Mouse (Mus musculus): ENCODE results near the gene Foxb1. TPM values are rescaled to one million over a fixed set of nuclear protein-coding genes. Genes with fewer than 3 reads are reported as not detected.

The Foxb1 gene
- polyA plus RNA-seq, 1 experiment: not detected

GRCm38 (mm10) chr9:69758506-69758905 lies 2.2 kb downstream of the Foxb1 start:
- H3K4me2 ChIP-seq (ENCODE audit: low read depth): no peak overlapping the region
- no peak overlapping the region for H3K4me3 ChIP-seq
- H3ac ChIP-seq (ENCODE audit: control insufficient read depth, insufficient read length): no peak overlapping the region
- no peaks in the 10 kb centered on the region for H3K79me2 ChIP-seq (ENCODE audit: control insufficient read depth, insufficient read depth)
- peaks cover 56% of the 10 kb centered on the region for H3K27me3 ChIP-seq (ENCODE audit: control insufficient read depth, insufficient read depth, insufficient read length)
- no peaks in the 10 kb centered on the region for H3K36me3 ChIP-seq (ENCODE audit: control insufficient read depth, insufficient read depth)
- TF ChIP-seq TCF3 (IDR thresholded peaks at IDR 0.05; ENCODE audit: insufficient read length, low read depth) (no peak), CEBPB (IDR thresholded peaks at IDR 0.05; ENCODE audit: insufficient read depth, poor library complexity, severe bottlenecking) (no peak), MYOG (IDR thresholded peaks at IDR 0.05; ENCODE audit: control insufficient read depth in 1 of 3, insufficient read depth in 1 of 3, insufficient read length in 2 of 3, low read depth in 2 of 3) (no peak), E2F4 (IDR thresholded peaks at IDR 0.05; ENCODE audit: insufficient read depth) (no peak), MYOD1 (IDR thresholded peaks at IDR 0.05; ENCODE audit: control insufficient read depth in 1 of 3, insufficient read length in 2 of 3, low read depth in 2 of 3) (no peak), REST (IDR thresholded peaks at IDR 0.05; ENCODE audit: insufficient read depth, insufficient read length) (no peak), SRF (IDR thresholded peaks at IDR 0.05; ENCODE audit: control insufficient read depth, insufficient read length, low read depth) (no peak), USF1 (IDR thresholded peaks at IDR 0.05; ENCODE audit: low read depth) (no peak), POLR2A (IDR thresholded peaks at IDR 0.05; ENCODE audit: insufficient read length, low read depth) (no peak), MAX (IDR thresholded peaks at IDR 0.05; ENCODE audit: low read depth) (no peak), POLR2AphosphoS2 (IDR thresholded peaks at IDR 0.05; ENCODE audit: insufficient read length, low read depth) (no peak), TCF12 (IDR thresholded peaks at IDR 0.05; ENCODE audit: insufficient read depth, poor library complexity, severe bottlenecking) (no peak)

GRCm38 (mm10) chr9:69757254-69757653 lies 3.5 kb downstream of the Foxb1 start:
- Histone ChIP-seq H3K4me3 (no peak overlapping the region), H3ac (ENCODE audit: control insufficient read depth, insufficient read length) (no peak overlapping the region), H3K36me3 (ENCODE audit: control insufficient read depth, insufficient read depth) (no peaks in the 10 kb centered on the region), H3K4me2 (ENCODE audit: low read depth) (no peak overlapping the region), H3K27me3 (ENCODE audit: control insufficient read depth, insufficient read depth, insufficient read length) (peaks cover 47% of the 10 kb centered on the region), H3K79me2 (ENCODE audit: control insufficient read depth, insufficient read depth) (no peaks in the 10 kb centered on the region)
- no peak for TF ChIP-seq REST (IDR thresholded peaks at IDR 0.05; ENCODE audit: insufficient read depth, insufficient read length)
- TF ChIP-seq MYOD1 (IDR thresholded peaks at IDR 0.05; ENCODE audit: control insufficient read depth in 1 of 3, insufficient read length in 2 of 3, low read depth in 2 of 3): no peak
- TF ChIP-seq TCF3 (IDR thresholded peaks at IDR 0.05; ENCODE audit: insufficient read length, low read depth): no peak
- TF ChIP-seq SRF (IDR thresholded peaks at IDR 0.05; ENCODE audit: control insufficient read depth, insufficient read length, low read depth): no peak
- TF ChIP-seq MYOG (IDR thresholded peaks at IDR 0.05; ENCODE audit: control insufficient read depth in 1 of 3, insufficient read depth in 1 of 3, insufficient read length in 2 of 3, low read depth in 2 of 3): no peak
- no peak for TF ChIP-seq CEBPB (IDR thresholded peaks at IDR 0.05; ENCODE audit: insufficient read depth, poor library complexity, severe bottlenecking)
- no peak for TF ChIP-seq TCF12 (IDR thresholded peaks at IDR 0.05; ENCODE audit: insufficient read depth, poor library complexity, severe bottlenecking)
- TF ChIP-seq POLR2A (IDR thresholded peaks at IDR 0.05; ENCODE audit: insufficient read length, low read depth): no peak
- TF ChIP-seq USF1 (IDR thresholded peaks at IDR 0.05; ENCODE audit: low read depth): no peak
- no peak for TF ChIP-seq POLR2AphosphoS2 (IDR thresholded peaks at IDR 0.05; ENCODE audit: insufficient read length, low read depth)
- TF ChIP-seq MAX (IDR thresholded peaks at IDR 0.05; ENCODE audit: low read depth): no peak
- TF ChIP-seq E2F4 (IDR thresholded peaks at IDR 0.05; ENCODE audit: insufficient read depth): no peak

- H3ac ChIP-seq (ENCODE audit: control insufficient read depth, insufficient read length): no peak overlapping the region
- peaks cover 43% of the 10 kb centered on the region for H3K27me3 ChIP-seq (ENCODE audit: control insufficient read depth, insufficient read depth, insufficient read length)
- TF ChIP-seq MYOD1 (IDR thresholded peaks at IDR 0.05; ENCODE audit: control insufficient read depth in 1 of 3, insufficient read length in 2 of 3, low read depth in 2 of 3): no peak
- no peaks in the 10 kb centered on the region for H3K36me3 ChIP-seq (ENCODE audit: control insufficient read depth, insufficient read depth)
- no peaks in the 10 kb centered on the region for H3K79me2 ChIP-seq (ENCODE audit: control insufficient read depth, insufficient read depth)
- H3K4me2 ChIP-seq (ENCODE audit: low read depth): no peak overlapping the region
- no peak overlapping the region for H3K4me3 ChIP-seq
These were observed 4.3 kb downstream of the Foxb1 start for GRCm38 (mm10) chr9:69756456-69756855.

- no peak for TF ChIP-seq REST (IDR thresholded peaks at IDR 0.05; ENCODE audit: insufficient read depth, insufficient read length)
- no peak for TF ChIP-seq POLR2A (IDR thresholded peaks at IDR 0.05; ENCODE audit: insufficient read length, low read depth)
- TF ChIP-seq CEBPB (IDR thresholded peaks at IDR 0.05; ENCODE audit: insufficient read depth, poor library complexity, severe bottlenecking): no peak
- no peak for TF ChIP-seq USF1 (IDR thresholded peaks at IDR 0.05; ENCODE audit: low read depth)
- no peak for TF ChIP-seq POLR2AphosphoS2 (IDR thresholded peaks at IDR 0.05; ENCODE audit: insufficient read length, low read depth)
- no peak for TF ChIP-seq TCF12 (IDR thresholded peaks at IDR 0.05; ENCODE audit: insufficient read depth, poor library complexity, severe bottlenecking)
- TF ChIP-seq SRF (IDR thresholded peaks at IDR 0.05; ENCODE audit: control insufficient read depth, insufficient read length, low read depth): no peak
- Histone ChIP-seq H3K79me2 (ENCODE audit: control insufficient read depth, insufficient read depth) (no peaks in the 10 kb centered on the region), H3K27me3 (ENCODE audit: control insufficient read depth, insufficient read depth, insufficient read length) (peaks cover 41% of the 10 kb centered on the region), H3K4me2 (ENCODE audit: low read depth) (no peak overlapping the region), H3K4me3 (no peak overlapping the region), H3K36me3 (ENCODE audit: control insufficient read depth, insufficient read depth) (no peaks in the 10 kb centered on the region), H3ac (ENCODE audit: control insufficient read depth, insufficient read length) (no peak overlapping the region)
These were observed 4.7 kb downstream of the Foxb1 start for GRCm38 (mm10) chr9:69756041-69756440.

- Histone ChIP-seq H3K27me3 (ENCODE audit: control insufficient read depth, insufficient read depth, insufficient read length) (peaks cover 33% of the 10 kb centered on the region), H3K36me3 (ENCODE audit: control insufficient read depth, insufficient read depth) (no peaks in the 10 kb centered on the region)
These were observed 5.6 kb downstream of the Foxb1 start for GRCm38 (mm10) chr9:69755157-69755556.

More at GRCm38 (mm10) chr9:69755157-69755556, 5.6 kb downstream of the Foxb1 start:
- Histone ChIP-seq H3K4me2 (ENCODE audit: low read depth) (no peak overlapping the region), H3K4me3 (no peak overlapping the region), H3K79me2 (ENCODE audit: control insufficient read depth, insufficient read depth) (no peaks in the 10 kb centered on the region), H3ac (ENCODE audit: control insufficient read depth, insufficient read length) (no peak overlapping the region)
- no peak for TF ChIP-seq REST (IDR thresholded peaks at IDR 0.05; ENCODE audit: insufficient read depth, insufficient read length)
- no peak for TF ChIP-seq TCF12 (IDR thresholded peaks at IDR 0.05; ENCODE audit: insufficient read depth, poor library complexity, severe bottlenecking)
- TF ChIP-seq CEBPB (IDR thresholded peaks at IDR 0.05; ENCODE audit: insufficient read depth, poor library complexity, severe bottlenecking): no peak
- TF ChIP-seq USF1 (IDR thresholded peaks at IDR 0.05; ENCODE audit: low read depth): no peak
- TF ChIP-seq POLR2AphosphoS2 (IDR thresholded peaks at IDR 0.05; ENCODE audit: insufficient read length, low read depth): no peak
- no peak for TF ChIP-seq MYOD1 (IDR thresholded peaks at IDR 0.05; ENCODE audit: control insufficient read depth in 1 of 3, insufficient read length in 2 of 3, low read depth in 2 of 3)
- no peak for TF ChIP-seq MYOG (IDR thresholded peaks at IDR 0.05; ENCODE audit: control insufficient read depth in 1 of 3, insufficient read depth in 1 of 3, insufficient read length in 2 of 3, low read depth in 2 of 3)
- TF ChIP-seq TCF3 (IDR thresholded peaks at IDR 0.05; ENCODE audit: insufficient read length, low read depth): no peak
- TF ChIP-seq MAX (IDR thresholded peaks at IDR 0.05; ENCODE audit: low read depth): no peak
- TF ChIP-seq SRF (IDR thresholded peaks at IDR 0.05; ENCODE audit: control insufficient read depth, insufficient read length, low read depth): no peak
- TF ChIP-seq E2F4 (IDR thresholded peaks at IDR 0.05; ENCODE audit: insufficient read depth): no peak
- TF ChIP-seq POLR2A (IDR thresholded peaks at IDR 0.05; ENCODE audit: insufficient read length, low read depth): no peak

Data from myocyte (in vitro differentiated cells).